Mouse (Mus musculus): ENCODE data around the gene Arhgap32.
"Not testable (repeated sequence)": the region's sequence is repeated elsewhere in the genome, so short reads cannot be mapped to it uniquely, and the experiment has no call there.

The Arhgap32 gene

DNA sequence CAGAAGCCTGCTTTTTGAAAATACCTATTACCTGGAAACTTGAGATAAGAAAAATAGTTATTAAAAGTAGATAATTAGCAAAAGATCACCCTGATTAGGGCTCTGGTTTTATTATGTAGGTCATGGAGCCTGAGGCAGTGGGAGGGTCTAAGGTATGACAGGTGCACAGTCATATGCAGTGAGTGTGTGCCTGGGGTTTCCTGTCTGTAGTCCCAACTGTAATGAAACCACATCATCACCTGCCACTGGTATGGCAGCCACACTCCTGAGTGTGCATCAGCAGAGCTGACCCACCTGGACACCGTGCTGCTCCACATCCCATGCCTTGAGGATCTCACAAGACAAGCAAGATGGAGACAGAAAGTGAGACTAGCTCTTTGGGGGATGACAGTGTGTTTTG is at the start of gene Arhgap32:
Arhgap32 (plus strand) TSS at position 351 of the 400 bp plus-strand sequence.
- no peak for DNase-seq (ENCODE audit: inconsistent age in 2 of 2, low spot score in 1 of 2)

DNA sequence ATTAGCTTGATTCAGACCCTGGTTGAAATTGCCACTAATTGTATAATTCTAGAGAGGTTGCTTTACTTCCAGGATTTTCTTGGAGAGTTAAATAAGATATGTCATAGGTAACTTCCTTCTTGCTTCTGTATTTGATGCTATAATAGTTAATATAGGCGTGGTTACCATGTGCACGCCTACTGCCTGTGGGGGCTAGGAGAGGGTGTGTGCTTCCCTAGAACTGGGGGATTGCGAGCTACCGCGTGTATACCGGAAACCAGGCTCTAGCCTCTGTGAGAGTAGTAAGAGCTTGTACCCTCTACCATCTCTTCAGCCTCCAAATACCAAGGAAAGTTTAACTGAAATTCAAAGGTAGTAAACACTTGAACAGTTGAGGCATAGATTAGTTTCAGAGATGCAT is 43.2 kb upstream of the Arhgap32 start:
- DNase-seq (ENCODE audit: inconsistent age in 2 of 2, low spot score in 1 of 2), result no peak

DNA sequence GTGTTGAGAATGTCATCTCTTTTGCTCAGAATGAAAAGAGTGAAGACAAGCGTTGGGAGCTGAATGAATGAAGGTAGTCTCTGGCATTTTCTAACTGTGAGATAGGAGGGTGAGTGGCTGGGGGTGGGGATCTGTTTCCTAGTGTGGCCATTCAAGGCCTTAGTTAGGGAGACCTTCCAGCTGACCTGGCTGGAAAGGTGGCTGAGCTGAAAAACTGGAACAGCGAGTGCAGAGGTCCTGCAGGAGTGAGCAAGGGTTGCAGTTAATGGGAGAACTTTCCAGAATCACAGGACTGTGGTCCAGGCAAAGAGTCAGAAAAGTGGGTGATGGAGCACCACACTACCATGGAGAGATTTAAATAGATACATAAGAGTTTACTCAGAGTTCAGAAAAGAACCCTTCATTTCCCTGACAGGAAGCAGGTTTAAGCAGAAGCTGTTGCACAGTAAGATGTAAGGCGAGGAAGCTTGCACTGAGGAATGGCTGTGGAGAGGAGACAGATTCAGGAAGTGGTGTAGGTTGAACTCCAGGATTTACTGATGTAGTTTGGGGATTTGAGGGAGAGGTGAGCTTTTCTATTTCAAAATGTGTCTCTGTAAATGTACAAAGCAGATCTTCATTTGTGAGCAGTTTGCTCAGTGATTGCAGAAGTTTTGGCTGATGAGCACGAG is 27.7 kb upstream of the Arhgap32 start:
- DNase-seq (ENCODE audit: inconsistent age in 2 of 2, low spot score in 1 of 2), result no peak

DNA sequence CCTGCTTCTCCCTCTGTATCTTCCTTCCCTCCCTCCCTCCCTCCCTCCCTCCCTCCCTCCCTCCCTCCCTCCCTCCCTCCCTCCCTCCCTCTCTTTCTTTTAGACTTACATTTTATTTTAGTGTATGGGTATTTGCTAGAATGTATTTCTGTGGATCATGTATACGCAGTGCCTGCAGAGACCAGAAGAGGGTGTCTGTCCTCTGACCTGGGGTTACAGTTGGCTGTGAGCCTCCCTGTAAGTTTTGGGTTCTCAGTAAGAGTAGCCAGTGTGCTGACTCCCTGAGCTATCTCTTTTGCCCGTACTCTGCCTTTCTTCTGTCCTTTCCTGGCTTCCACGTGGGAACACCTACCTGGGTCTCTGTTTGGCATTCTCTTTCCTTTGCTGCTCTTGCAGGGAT is 27.1 kb upstream of the Arhgap32 start:
- DNase-seq (ENCODE audit: inconsistent age in 2 of 2, low spot score in 1 of 2), result no peak

DNA sequence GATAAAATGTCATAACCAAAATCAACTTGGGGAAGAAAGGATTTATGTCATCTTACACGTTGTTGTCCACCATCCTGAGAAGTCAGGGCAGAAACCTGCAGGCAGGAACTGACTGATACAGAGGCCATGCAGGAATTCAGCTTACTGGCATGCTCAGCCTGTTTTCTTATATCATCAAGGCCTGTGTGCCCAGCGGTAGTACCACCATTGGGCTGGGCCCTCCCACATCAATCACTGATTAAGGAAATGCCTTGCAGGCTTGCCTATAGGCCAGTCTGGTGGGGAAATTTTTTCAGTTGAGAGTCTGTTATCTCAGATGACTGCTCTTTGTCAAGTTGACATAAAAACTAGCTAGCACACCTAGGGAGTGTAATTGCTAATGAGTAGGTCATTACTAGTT is 22.5 kb upstream of the Arhgap32 start:
- DNase-seq (ENCODE audit: inconsistent age in 2 of 2, low spot score in 1 of 2), result no peak

DNA sequence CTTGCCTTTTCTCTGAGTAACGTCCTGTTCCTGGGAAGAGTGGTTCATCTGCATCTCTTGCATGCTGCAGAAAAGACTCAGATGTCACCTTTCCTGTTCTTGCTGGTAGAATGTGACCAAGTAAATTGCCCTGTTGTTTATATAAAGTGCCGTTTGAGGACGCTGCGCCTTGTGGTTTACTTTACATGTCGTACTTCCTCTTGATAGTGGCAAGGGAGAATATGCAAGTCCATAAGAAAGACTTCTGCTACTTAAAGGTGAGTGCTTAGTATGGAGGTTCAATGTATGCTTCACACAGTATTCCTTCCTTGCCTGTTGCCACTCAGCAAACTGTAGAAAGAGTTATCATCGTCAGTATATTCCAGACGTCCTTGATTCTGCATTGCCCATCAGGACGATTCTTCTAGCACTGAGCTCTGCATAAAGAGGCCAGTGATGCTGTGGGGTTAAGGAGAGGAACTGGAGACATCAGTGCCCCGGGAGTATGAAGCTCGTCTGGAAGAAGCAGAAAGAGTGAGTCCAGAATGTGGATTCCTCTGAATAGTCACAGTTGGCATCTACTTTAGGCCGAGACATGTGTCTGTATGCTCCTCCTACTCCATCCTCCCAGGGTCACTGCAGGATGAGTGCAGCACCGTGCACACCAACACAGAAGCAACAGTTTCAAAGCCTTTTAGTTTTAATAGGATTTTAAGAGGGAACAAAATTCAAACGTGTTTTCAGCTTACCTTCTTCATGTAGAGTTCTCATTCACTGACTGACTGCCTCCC is 21.4 kb upstream of the Arhgap32 start:
- peak in 1 of 2 experiments; percentile 56 for DNase-seq (ENCODE audit: inconsistent age in 2 of 2, low spot score in 1 of 2)

DNA sequence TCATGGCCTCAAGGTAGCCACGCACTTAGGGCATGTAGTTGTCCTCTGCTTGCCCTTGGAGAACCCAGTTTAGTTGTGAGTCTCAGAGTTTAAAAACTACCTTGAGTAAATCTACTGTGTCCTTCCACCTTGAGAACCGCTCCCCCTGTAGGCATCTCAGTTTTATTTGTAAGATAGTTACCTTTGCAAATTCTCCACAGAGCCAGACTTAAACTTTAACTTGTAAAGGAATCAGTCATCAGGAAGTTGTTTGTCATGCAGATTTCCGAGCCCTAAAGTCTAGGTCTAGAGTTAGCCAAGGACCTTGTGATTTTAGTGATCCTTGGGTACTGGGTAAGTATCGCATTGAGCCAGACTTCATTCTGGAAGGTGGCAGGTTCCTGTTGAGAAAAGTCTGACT is 20.4 kb upstream of the Arhgap32 start:
- DNase-seq (ENCODE audit: inconsistent age in 2 of 2, low spot score in 1 of 2), result no peak

DNA sequence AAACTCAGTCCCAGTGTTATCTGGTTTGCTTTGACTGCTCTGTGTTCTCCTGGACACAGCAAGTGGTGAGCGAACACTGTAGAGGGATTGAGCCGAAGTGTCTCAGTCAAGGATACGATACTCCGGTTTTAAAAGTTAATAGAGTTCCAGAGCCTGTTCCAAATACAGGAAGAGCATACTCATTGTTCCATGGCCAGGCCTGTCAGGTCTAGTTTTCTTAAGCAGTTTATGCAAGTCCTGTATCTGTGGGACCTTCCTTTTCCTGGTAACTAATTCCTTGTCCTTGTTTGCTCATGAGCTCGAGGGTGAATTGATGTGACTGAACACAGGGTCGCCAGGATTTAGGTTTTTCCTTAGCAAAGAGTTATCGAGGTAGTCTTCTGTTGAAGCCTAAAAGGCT is 19.4 kb upstream of the Arhgap32 start:
- DNase-seq (ENCODE audit: inconsistent age in 2 of 2, low spot score in 1 of 2), result no peak

DNA sequence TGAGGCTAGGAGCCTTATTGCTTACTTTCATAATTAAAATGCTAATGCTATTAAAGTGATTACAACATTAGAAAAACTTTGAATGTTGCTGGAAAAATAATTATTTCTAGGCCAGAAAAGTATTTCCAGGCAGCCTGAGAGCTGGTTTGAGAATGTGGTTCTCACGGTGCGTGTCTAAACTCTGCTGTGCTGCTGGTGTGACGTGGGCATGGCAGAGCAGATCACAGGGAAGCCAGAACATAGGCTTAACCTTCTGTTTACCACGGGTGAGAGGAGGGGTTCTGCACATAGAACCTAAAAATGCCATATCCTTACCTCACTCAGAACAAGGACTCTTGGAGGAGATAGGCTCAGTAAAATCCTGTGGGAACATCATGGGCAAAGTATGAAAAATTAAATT is 18.8 kb upstream of the Arhgap32 start:
- no peak for DNase-seq (ENCODE audit: inconsistent age in 2 of 2, low spot score in 1 of 2)

DNA sequence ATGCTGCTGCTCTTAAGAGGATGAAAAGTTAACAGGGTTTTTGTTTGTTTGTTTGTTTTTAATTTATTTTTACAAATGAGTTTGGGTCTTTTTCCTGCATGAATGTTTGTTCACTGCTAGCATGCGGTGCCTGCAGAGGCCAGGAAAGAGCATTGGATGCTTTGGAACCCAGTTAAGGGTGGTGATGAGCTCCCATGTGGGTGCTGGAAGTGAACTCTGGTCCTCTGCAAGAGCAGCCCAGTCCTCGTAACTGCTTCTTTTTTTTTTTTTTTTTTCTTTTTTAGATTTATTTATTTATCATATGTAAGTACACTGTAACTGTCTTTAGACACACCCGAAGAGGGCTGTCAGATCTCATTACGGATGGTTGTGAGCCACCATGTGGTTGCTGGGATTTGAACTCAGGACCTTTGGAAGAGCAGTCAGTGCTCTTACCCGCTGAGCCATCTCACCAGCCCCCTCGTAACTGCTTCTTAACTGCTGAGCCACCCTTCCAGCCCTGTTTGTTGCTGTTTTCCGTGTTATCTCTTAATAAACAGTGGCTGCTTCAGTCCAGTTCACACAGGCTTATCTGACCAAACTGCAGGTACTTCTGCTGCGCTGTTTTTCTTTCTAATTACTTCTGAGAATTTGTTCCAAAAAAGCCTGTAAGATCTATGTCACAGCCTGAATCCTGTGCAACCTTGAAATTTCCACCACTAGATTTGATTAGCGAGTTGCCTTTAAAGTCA is 17.3 kb upstream of the Arhgap32 start:
- no peak for DNase-seq (ENCODE audit: inconsistent age in 2 of 2, low spot score in 1 of 2)

DNA sequence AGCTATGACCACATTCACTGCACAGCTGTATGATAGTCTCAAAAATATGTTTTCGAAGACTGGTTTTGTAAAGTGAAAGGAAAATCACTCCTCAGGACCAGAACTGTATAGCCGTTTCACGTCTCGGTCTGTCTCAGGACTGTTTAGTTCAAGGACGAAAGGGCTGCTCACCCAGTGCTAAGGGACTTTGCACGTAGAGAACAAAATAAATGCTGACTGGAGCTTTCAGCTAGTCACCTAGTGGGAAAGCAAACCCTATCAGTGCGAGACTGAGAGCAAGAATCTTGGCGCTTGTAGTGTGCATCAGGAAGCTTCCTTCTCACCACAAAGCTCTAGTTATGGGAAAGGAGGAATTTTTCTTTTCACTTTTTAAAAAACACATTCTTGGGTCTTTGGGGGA is 15.4 kb upstream of the Arhgap32 start:
- peak; percentile 25 to 49 for DNase-seq (ENCODE audit: inconsistent age in 2 of 2, low spot score in 1 of 2)

DNA sequence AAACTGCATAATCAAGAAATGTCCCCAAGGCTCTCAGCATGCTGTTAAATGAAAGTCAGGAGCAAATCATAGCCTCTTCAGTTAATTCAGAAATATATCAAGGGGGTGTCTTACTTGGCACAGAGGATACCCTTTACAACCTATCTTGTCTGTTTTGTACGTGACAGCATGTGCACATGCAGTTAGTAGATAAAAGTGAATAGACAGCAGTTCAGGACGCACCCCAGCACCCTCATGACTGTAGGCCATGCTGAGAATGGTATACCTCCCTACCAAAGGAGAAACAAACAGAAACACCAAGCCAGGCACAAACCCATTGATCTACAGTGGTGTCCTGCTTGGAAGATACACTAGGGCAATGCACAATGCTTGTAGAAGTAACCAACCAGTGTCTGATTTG is 14.4 kb upstream of the Arhgap32 start:
- DNase-seq (ENCODE audit: inconsistent age in 2 of 2, low spot score in 1 of 2), result no peak

DNA sequence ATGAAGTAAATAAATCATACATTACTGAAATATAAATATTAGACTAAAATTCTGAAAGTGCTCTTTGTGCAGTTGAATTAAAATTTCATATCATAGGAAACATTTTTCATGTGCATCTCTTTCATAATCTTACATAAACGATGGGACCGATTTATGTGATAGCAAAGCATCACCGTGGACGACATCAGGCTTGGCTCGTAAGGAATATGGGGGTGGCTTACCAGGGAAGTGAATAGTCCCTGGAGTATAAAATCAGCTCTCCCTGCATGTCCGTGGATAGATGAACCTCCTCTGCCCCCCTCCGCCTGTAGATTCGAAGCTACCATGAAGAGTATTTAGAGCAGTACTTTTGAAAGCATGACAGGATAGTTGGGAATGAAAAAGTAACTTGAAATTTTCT is 11.3 kb upstream of the Arhgap32 start:
- no peak for DNase-seq (ENCODE audit: inconsistent age in 2 of 2, low spot score in 1 of 2)

DNA sequence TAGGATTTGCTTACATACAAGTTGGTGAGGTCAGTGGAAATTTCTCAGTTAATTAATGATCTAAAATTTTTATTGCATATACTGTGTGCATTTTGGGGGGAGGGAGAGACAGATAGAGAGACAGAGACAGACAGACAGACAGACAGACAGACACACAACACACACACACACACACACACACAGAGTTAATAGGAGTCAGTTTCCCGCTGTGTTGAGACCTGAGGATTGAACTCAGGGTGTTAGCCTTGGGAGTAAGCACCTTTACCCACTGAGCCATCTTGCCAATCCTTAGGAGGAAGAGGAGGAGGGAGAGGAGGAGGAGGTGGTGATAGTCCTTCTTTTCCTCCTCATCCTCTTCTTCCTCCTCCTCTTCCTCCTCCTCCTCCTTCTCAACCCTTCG is 5.6 kb upstream of the Arhgap32 start:
- no peak for DNase-seq (ENCODE audit: inconsistent age in 2 of 2, low spot score in 1 of 2)

DNA sequence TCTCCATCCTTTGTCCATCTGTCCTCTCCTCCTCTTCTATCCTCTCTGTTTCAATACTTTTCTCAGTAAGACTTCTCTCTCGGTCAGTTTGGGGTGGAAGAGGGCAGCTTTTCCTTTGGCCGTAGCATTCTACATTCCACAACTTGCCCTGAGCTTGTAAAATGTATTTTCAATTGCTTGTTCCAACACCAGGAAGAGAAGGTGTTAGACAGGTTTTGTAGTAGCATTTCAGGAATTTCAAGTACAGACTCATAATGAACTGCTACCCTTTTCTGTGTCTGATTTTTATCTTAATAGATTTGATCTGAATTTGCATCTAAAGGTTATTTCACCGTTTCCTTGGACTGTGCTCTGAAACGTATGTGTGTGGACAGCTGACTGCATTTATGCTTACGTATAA is 336 bp downstream of the Arhgap32 start:
- no peak for DNase-seq (ENCODE audit: inconsistent age in 2 of 2, low spot score in 1 of 2)

DNA sequence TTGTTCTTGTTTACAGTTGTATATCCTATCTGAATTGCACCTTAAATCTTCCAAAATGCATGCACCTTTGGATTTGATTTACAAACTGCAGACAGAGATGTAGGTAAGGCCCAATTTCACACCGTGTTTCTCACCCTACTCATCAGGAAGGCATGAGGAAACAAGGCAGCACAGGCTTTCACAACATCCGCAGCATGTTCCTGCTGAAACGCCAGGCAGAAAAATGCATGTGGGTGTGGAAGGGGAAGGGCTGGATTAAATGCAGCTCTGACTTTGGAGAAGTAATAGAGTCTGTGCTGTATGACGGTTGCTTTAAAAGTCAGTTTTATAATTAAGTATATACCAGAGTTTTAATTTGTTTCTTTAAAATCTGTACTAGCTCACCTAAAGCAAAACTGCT is 1.9 kb downstream of the Arhgap32 start:
- no peak for DNase-seq (ENCODE audit: inconsistent age in 2 of 2, low spot score in 1 of 2)

DNA sequence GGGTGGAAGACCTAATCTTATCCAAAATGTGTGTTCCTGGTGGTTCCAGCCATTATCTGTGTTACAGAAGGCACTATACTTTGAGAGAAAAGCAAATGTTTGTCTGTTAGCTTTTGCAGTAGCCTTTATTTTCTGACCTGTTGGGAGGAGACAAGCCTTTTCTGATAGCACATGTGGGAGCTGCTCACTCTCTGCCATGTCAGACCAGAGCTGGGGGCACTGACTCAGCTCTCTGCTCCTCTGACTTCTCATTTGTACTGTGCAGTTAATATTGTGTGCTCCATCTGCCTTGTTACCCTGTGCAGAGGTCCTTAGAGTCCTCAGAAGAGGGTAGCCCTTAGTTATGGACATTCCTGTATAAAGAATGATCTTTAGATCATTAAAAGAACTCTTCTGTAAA is 2.5 kb downstream of the Arhgap32 start:
- no peak for DNase-seq (ENCODE audit: inconsistent age in 2 of 2, low spot score in 1 of 2)

DNA sequence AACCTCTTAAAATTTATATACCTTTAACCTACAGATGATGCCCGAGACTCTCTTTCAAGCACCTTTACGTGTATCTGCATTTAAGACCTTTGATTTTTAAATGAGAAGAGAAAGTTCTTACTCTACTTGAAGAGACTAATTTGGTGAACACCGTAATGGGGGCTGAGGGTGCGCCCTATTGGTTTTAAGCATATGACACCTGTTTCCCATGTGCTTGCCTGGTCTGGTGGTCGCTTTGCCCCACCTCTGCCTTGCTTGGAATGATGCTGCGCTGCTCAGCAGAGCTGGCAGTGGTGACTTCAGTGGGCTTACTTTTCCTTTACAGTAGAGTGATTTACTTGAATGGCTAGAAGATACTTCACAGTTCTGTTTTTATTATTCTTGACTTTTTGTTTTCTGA is 3.6 kb downstream of the Arhgap32 start:
- DNase-seq (ENCODE audit: inconsistent age in 2 of 2, low spot score in 1 of 2), result no peak

DNA sequence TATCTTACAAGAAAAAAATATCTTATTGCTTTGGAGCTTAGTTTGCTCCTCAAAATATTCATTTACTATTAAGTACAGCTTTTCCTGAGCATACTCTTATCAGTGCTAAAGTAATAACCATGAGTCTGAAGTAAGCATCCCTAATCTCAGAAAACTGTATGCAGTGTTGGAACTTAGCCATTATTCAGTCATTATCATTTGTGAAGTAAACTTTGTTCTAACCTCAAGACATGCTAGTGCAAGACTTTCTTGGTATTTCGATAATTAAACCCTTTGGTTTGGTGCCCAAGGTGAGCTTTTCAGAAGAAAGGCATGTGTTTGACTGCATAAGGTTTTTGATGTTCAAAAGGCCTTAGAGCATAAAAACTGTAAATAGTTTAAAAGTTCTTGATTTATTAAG is 4.2 kb downstream of the Arhgap32 start:
- DNase-seq (ENCODE audit: inconsistent age in 2 of 2, low spot score in 1 of 2), result no peak

DNA sequence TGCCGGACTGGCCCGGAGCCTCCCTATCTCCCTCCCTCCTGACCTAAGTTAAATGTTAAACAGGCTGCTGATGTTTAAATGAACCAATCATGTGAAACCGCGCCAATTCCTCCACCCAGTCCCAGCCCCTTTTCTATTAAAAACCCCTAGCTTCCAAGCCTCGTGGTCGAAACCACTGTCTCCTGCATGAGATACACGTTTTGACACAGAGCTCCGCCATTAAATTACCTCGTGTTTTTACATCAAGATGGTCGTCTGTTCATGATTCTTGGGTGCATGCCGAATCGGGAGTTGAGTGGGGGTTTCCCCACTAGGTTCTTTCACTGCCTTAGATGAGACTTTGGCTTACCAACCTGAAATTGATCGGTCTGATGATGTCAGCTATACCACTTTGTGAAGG is 5.3 kb downstream of the Arhgap32 start:
- not testable (repeated sequence) for DNase-seq (ENCODE audit: inconsistent age in 2 of 2, low spot score in 1 of 2)

DNA sequence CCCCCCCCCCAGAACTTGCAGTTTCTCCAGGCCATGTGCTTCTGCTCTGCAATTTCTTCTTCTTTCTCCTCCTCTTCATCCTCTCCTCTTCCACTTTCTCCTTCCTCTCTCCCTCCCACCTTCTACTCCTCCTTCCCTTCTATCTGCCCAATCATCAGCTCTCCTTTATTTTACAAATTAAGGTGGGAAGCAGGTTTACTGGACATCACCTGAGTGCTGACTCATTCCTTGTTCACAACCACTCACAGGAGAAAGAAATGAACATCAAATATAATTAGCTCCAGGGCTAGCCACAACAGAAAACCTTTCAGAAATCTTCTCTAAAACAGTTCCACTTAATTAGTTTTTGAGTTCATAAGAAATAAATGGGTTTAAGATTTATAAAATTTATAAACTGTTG is 20.3 kb downstream of the Arhgap32 start:
- no peak for DNase-seq (ENCODE audit: inconsistent age in 2 of 2, low spot score in 1 of 2)

DNA sequence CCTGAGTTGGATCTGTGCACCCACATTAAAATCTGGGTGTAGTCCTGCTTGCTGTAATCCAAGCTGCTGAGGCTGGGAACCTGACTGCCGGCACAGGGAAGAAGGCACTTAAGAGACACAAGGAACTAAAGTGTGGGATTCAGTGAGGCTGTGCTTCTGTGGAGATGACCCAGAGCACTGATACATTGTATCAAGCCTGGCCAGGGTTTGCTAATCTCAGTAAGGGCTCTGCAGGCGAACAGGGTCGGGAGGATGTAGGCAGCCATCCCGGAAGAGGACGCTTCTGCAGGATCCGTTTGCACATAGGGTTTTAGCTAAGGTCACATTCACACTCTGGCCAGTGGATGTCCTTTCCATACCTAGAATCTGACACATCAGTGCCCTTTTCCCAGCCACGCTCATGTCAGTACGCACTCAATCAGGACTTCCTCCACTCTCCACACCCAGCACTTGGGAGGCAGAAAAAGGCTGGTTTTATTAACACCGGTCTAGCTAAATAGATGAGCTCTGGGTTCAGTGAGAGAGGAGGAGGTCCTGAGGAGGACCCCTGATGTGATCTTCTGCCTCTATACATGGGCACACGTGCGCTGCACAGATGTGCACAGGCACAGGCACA is 20.9 kb downstream of the Arhgap32 start:
- DNase-seq (ENCODE audit: inconsistent age in 2 of 2, low spot score in 1 of 2), result no peak
